Mouse (Mus musculus) common myeloid progenitor, adult 5-6 weeks (primary cell): ENCODE results near the gene Slc9a3r2. TPM values are rescaled to one million over a fixed set of nuclear protein-coding genes. Genes with fewer than 3 reads are reported as not detected.

Experiments used
- ATAC-seq: replicated peaks from 2 replicates; pipeline ENCODE4 v1.8.0; 2016; ENCODE audit warnings: low read depth, mild to moderate bottlenecking, moderate TSS enrichment, inconsistent platforms; ENCODE audit not compliant: poor library complexity, severe bottlenecking
- total RNA-seq: library from RNA; stranded (forward); fragments of 200-1000, 187-1606 nt; gene quantifications from 2 replicates; pipeline ENCODE4 v1.2.3, GENCODE M21; 2017

Gene Slc9a3r2
- 1.3 and 1.4 TPM in 2 replicates for total RNA-seq

DNA sequence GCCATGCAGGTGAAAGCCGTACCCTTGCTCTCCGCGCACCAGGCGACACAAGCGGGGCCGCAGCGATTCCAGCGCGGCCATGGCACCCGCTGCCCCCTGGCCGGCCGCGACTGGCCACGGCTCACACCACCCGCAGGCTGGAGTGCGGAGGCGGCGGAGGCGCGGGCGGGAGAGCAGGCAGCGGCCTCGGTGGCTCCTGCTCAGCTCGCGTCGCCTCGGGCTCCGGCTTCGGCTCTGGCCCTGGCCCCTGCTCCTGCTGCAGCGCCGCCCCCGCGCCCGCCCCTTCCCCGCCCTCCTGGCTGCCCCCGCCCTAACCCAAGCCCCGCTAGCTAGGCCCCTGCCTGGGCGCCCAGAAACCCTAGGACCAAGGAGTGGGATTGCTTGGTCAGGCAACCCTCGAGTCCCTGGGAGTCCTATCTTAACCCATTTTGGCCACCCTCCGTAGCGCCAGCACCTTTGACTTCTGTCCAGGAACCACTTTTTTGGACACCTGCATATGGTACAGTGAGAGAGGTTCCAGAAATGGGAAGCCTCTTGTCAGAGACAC is at the start of gene Slc9a3r2:
Gene Slc9a3r2, minus strand, starts transcription at position 258 of the 547 bp plus-strand sequence.
- ATAC-seq: no peak

DNA sequence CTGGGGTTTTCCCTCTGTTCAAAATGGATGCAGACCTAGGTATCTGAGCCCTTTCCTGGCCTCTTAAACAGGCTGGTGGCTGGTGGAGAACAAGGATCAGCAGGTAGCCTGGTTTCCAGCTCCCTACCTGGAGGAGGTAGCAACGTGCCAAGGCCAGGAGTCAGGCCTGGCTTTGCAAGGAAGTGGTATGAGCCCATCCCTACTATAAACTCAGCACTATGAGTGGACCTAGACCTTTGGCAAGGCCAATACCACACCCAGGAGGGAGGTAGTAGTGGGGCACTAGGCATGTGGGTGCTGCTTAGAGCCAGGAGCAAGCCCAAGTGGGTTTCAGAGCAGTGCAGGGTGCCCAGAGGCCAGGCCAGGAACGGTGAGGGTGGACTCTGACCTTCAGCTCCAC is 49.3 kb upstream of the Slc9a3r2 start:
- ATAC-seq: no peak

DNA sequence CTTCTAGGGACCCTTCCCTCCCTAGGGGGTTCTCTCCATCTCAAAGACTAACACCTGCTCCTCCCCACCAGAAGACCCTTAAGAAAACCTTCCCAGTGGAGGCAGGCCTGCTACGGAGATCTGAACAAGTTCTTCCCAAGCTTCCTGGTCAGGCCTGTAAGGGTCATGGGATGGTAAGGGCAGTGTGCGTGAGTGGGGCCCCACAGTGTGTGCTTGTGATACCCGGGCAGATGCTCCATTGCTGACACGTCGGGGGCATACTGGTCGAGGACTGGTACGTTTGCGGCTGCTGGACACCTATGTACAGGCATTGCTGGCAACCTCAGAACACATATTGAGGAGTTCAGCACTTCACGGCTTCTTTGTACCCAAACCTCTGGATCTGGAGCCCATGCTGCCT is 48.6 kb upstream of the Slc9a3r2 start:
- no peak for ATAC-seq

DNA sequence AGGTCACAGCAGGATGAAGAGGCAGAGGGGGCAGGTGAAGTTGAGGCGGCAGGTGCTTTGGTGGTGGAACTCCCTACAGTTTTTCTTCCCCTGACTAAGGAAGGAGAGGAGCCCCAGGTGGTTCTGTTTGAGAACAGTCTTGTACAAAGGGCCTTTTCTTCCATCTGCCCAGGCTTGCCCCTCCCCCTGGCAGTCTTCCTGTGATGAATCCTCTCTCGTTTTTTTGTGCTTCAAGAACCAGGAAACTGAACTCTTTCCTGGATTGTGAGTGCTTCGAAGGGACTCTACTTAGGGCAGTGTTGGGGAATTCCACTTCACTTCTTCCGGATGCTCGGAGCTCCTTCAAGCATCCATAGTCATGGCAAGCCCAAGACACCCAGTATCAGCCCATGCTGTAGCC is 47.9 kb upstream of the Slc9a3r2 start:
- ATAC-seq: no peak

DNA sequence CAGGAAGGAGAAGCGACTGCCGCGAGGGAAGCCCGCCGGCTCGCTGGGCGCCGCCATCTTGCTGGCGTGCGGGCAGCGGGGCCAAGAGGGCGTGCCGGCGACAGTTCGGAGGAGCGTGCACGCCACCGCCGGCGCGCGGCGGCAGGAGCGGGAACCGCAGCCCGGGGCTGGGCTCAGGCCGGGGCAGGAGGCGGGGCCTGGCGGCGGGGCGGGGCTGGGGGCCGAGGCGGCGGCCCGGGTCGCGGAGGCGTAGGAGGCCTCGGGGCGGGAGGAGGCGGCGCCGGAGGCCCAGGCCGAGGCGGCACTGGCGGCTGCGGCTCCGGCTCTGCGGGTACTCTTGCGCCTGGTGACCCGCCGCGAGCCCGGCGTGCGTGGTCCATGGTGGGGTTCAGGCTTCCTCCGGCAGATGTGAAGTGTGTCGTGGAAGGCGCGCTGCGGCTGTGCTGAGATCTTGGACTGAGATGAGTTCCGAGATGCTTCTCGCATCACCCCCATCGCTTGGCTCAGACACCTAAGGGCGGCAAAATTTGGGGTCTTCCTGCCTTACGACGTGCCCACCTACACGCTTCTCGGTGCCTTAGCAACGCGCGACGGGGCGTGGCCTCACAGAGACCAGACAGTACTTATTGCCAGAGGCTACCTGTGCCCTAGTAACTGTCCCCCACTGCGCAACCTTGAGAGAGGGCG is 46.0 kb upstream of the Slc9a3r2 start, which contains the start of the genes Gfer and Noxo1:
Gene Gfer, minus strand, starts transcription at position 146 of the 687 bp plus-strand sequence.
Gene Noxo1, plus strand, starts transcription at position 224 of the 687 bp plus-strand sequence.
- ATAC-seq: peak; percentile 71

DNA sequence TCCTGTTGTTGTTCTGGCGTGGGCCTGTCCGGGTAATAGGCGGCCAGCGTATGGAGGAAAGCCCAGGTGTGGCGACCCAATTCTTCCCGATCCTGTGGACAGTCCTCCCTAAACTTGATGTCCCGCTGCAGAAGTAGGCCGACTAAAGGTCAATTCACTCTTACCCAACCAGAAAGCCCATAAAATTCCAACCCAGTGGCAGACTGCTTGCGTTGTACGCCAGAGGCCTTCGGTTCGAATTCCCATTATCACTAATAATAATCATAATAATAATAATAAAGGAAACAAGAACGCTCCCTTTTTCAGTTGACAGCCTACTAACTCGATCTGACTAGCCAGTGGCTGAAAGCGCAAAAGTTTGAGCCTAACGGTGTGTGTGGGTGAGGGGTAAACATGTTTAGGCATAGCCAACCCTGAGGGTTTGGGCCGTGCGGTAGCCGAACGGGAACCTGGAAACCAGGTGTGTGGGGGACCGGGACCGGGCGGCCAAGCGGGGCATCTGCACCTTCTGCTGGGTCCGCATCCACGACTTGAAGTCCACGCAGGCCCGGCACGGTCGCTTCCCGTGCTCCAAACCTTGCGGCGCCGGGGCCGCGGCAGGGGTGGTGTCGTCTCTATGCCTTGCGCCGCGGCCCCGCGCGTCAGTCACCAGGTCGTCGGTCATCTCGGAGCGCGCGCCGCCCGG is 45.3 kb upstream of the Slc9a3r2 start:
- ATAC-seq: no peak

DNA sequence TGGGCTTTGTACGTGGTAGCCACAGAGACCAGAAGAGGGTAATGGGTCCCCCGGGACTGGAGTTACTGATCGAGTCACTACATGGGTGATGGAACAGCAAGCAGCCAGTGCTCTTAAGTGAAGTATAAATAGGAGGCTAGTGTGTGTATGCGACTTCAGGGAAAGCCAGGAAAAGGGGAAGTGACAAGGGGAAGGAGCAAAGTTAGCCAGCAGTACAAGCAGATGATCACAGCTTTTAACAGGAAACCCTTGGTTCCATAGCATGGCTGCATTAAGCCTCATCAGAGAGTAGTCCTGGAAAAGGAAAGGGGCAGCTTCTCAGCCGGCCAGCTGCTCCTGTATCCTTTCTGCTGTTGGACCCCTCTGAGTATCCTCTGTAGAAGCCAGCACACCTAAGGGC is 42.3 kb upstream of the Slc9a3r2 start:
- no peak for ATAC-seq

DNA sequence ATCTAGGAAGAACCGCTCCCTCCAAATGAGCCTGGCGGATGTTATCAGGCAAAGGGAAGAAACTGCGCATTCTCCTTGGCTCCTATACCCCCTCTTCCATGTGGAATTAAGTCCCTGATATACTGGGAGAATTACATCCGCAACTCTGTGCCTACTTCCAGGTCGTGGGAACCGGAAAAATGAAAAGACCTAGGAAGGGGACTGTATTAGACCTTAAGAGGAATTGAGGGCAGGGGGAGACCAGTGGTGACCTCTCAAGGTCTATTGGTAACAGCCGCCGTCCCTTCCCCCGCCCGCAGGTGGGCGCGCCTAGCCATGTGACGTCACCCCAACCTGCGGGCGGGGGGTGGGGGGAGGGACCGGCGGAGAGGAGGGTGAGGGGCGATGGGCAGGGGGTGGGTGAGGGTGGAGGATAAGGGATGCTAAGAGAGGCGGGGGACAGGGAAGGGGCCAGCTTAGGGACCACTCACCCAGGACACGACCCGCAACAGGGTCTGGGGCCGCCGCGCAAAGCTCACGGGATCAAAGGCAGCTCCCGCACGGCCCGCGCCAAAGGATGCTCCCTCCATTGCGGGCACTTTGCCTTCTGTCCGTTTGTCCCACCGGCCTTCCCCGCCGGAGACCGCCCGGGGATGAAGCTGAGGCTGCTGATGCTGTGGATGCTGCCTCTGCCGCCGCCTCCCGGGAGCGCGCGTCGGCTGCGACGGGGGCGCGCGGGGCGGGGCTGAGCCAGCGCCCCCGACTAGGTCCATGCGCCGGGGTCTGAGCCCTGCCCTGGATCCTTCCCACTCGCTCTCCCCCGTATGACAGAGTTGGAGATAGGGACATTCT is 39.3 kb upstream of the Slc9a3r2 start, which contains the start of gene Syngr3:
Gene Syngr3, minus strand, starts transcription at position 705 of the 831 bp plus-strand sequence.
- ATAC-seq: no peak

DNA sequence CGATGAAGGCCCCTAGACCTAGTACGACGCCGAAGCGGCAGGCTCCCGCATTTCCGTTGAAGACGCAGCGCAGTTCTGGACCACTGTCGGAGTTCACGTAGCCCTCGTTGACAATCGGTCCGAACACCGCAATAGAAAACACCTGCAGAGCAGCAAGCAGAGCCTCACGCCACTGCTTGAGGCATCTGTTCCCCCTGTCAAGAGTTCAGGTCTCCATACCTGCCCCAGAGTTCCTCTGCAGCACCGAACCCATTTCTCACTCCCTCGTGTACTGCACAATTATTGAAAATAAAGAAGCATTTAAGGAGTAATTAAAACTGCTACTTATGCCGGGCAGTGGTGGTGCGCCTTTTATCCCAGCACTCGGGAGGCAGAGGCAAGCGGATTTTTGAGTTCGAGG is 37.5 kb upstream of the Slc9a3r2 start:
- no peak for ATAC-seq

DNA sequence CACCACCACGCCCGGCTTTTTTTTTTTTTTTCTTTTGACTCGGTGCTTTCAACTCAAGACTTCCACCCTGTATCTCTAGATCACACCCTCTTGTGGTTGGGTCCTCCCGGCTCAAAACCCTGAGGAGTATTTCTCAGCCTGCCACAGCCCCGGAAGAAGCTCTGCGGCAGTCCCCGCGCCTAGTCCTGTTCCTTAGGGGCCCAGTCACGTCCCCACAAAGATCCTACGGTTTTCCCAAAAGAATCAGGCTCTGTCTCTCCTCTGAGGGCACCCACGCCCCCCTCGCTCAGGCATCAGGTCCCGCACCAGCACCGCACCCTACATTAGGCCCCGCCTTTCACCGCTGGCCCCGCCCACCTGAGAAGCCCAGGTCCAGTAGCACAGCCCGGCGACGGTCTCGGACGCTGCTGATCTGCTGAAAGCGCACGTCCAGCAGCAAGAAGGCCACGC is 37.0 kb upstream of the Slc9a3r2 start:
- peak; percentile 73 for ATAC-seq

DNA sequence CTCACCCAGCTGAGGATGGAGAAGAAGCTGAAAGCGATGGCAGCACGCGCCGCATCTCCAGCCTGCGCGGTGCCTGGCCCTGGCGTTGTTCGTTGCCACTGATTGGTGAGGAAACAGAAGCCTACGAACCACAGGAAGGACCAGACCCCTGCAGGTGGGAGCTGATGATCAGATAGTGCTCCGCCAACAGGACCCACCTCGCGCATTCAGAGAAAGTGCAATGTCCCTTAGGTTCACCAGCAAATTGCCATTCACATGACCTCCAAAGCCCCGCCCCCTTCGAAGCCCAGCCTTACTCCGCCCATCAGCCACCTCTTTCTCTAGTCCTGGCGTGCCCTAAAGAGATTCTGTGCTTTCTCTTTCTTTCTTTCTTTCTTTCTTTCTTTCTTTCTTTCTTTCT is 36.4 kb upstream of the Slc9a3r2 start:
- peak; percentile 67 for ATAC-seq

DNA sequence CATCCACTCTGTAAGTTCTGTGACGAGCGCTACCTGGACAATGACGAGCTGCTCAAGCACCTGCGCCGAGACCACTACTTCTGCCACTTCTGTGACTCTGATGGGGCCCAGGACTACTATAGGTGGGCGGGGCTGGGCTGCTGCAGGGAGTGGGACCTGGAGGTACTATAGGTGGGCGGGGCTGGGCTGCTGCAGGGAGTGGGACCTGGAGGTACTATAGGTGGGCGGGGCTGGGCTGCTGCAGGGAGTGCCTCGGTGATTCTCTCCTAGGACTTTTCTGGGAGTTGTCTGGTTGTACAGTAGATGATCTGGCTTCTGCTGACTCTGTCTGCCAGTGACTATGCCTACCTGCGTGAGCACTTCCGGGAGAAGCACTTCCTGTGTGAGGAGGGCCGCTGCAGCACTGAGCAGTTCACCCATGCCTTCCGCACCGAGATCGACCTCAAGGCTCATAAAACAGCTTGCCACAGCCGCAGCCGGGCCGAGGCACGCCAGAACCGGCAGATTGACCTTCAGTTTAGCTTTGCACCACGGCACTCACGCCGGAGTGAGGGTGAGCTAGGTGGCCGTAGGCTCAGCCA is 27.5 kb upstream of the Slc9a3r2 start:
- ATAC-seq: no peak

DNA sequence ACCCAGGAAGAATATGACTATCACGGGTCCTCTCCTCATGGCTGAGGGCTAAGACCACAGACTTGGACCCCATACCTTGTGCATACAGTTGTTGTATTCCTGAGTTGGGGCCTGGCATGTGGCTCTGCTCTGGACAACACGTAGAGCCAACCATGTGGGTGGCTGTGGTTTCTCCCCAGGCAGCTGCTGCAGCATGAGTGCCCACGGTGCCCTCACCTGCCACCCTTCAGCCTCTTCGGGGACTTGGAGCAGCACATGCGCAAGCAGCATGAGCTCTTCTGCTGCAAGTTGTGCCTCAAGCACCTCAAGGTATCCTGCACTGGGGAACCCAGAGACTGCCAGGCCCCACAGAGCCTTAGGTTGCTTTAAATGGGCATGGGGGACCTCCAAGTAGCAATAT is 26.8 kb upstream of the Slc9a3r2 start:
- ATAC-seq: no peak

DNA sequence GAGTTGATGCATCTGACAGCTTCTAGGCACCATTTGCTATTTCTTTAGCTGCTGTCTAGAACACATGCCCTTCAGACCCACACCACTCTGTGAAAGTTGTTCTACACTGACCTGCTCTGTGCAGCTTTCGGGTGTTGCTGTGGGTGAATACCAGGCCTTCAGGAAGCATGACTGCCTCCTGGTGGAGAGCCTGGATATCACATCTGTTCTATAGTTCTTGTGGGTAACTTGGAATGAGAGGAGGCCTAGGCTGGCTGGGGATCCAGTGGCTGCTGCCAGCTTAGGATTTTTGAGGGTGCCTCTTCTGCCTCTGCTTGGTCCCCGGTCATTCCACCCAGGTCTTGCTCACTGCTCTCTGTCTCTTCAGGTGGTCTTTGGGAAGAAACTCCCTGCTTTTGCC is 26.1 kb upstream of the Slc9a3r2 start:
- ATAC-seq: peak; percentile 71

DNA sequence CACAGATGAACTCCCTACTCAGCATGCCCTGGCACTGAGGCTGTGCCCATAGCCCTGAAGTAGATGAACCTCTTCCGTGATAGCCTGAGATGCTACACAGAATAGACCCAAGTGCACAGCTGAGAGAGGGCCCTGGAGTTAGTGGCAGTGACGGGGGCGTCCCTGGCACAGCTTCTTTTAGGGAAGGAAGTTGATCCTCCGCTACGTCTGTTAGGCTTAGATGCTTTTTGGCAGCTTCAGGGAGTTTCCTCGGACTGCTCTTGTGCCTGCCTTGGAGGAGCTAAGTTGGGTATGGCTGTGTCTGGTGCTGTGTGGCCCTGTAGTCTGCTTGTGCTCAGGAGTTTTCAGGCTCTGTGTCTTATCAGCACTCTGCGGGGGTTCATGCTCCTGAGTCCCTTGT is 24.1 kb upstream of the Slc9a3r2 start:
- peak; percentile 31 for ATAC-seq

DNA sequence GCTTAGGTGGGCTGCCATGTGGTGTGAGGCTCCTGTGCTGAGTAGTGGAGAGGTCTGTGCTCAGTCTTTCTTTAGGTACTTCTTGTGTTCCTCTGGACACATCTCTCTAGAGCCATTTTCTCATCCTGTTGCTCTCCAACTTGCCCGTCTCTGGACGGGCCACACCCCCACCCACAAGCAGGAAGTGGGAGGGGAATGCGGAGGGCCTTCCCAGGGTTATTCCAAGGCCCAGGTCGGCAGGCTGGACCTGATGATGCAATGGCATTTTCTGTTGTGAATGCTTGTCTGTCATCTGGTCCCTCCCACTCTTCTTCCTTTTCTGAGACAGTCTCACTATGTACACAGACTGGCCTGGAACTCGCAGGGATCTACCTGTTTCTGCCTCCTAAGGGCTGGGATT is 22.0 kb upstream of the Slc9a3r2 start:
- no peak for ATAC-seq

DNA sequence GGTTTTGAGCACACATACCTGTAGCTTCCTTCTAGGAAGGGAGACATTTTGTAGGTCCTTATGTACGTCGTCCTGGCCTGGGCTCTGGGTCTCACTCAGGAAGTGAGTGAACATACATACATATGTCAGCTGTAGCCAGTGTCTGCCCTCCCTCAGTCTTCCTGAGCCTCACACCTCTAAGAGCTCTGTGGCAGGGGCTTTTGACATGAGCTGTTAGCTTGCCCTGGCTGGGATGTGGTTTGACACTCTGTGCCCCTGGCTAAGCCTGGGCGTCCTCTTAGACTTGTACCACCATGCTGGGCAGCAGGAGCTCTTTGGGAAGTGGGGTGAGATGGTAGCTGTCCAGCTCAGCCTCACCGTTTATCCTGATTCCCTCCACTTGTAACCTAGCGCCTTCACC is 21.2 kb upstream of the Slc9a3r2 start:
- no peak for ATAC-seq

DNA sequence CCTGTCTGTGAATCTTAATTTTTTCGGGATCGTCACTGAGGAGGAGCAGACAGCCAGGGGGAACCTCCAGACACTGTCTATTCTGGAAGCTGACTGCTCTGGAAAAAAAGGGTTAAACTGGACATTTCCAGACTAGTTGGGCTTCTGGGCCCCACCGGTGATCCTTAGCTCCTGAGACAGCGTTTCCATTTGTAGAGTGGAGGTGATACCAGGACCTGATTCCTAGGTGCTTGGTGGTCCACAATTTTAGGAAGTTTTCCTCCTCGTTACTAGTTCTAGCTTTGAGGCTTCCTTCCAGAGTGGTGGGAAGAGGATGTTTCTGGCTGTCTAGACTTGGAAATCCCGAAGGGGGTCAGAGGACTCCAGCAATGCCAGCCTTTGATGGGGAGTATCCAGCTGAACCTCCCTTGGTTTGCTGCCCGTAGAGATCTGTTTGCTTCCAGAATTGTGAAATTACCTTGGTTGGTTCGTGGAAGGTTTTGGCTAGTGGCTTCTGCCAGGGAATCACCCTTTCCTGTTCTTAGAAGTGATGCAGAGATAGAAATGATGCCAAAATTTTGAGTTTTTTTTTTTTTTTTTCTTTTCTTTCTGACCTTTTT is 20.2 kb upstream of the Slc9a3r2 start:
- ATAC-seq: no peak

DNA sequence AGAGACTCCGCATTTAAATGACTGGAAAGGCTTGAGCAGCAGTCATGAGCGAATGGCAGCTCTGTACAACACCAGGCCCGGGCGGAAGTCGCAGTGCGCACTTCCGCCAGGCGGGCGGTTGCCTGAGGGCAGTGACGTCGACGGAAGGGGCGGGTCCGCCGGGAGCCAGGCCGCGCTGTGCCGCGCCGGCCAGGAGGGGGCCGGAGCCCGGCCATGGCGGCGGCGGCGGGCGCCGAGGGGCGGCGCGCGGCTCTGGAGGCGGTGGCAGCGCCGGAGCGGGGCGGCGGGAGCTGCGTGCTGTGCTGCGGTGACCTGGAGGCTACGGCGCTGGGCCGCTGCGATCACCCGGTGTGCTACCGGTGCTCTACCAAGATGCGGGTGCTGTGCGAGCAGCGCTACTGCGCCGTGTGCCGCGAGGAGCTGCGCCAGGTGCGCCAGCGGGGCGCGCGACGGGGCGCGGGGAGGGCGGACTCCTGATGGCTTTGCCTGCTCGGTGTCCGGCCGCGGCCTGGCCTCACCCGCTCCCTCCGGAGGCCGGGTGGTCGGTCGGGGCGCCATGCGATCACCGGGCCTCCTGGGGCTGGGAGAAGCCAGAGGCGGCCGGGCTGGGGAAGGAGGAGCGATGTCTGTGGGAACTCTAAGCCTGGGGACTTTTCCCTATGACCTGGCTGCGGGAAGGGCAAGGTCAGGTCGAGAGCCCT is 19.6 kb upstream of the Slc9a3r2 start, which contains the start of gene Zfp598:
Gene Zfp598, plus strand, starts transcription at position 143 of the 701 bp plus-strand sequence.
- peak; percentile 87 for ATAC-seq
